In genomic region chr11:49105752-49106151, GRCm38 (mm10) we compare ENCODE assay signal across 30 mouse cellular contexts. TPM values are rescaled to one million over a fixed set of nuclear protein-coding genes. Genes with fewer than 3 reads are reported as not detected.
"Had no signal": no experiment of that assay in that cellular context is flagged by ENCODE, and none has a peak within 500 bp of the region (broad histone marks: within the 10 kb centered on the region; RNA-seq: fewer than 3 reads in every experiment).

No protein-coding gene starts in this region.

- H3K27me3 ChIP-seq: limb, embryonic 13.5 days; liver, embryonic 13.5 days; lung, embryonic 15.5 days had no signal

- H3K9ac ChIP-seq: kidney, embryonic 15.5 days; limb, embryonic 13.5 days; liver, embryonic 13.5 days; lung, embryonic 15.5 days had no signal

- DNase-seq: kidney, postnatal 25 days; layer of hippocampus, adult 9-11 months; liver, embryonic 13.5 days; lung, postnatal 14 days; lung, postnatal 4 days; midbrain, embryonic 14.5 days; thymus, adult 2 months; thymus, postnatal 14 days; thymus, postnatal 4 days had no signal

- H3K27ac ChIP-seq: kidney, embryonic 15.5 days; layer of hippocampus, adult 2 months; limb, embryonic 10.5 days; limb, embryonic 13.5 days; liver, embryonic 13.5 days; lung, embryonic 15.5 days had no signal

- H3K4me2 ChIP-seq: kidney, embryonic 15.5 days; limb, embryonic 13.5 days; liver, embryonic 13.5 days; lung, embryonic 15.5 days; midbrain, embryonic 11.5 days had no signal

- H3K4me1 ChIP-seq: limb, embryonic 13.5 days had no signal

- H3K9me3 ChIP-seq: kidney, embryonic 15.5 days; limb, embryonic 10.5 days; limb, embryonic 13.5 days; liver, embryonic 13.5 days; lung, embryonic 15.5 days had no signal

- H3K36me3 ChIP-seq: kidney, embryonic 15.5 days; limb, embryonic 10.5 days; limb, embryonic 13.5 days; liver, embryonic 13.5 days; lung, embryonic 15.5 days had no signal

- H3K4me3 ChIP-seq: kidney, embryonic 15.5 days; layer of hippocampus, adult 2 months; limb, embryonic 10.5 days; limb, embryonic 13.5 days; liver, embryonic 13.5 days; lung, embryonic 15.5 days had no signal

RNA-seq across cellular contexts. Expression of gene Olfr1396, which starts 8.9 kb away (rescaled TPM):
- total RNA-seq: layer of hippocampus, adult 2 months; layer of hippocampus, postnatal 25 days; left cerebral cortex, adult 18-20 months; left cerebral cortex, postnatal 25 days; megakaryocyte progenitor cell, adult 5-6 weeks; megakaryocyte-erythroid progenitor cell, adult 5-6 weeks; midbrain, postnatal 0 days had no signal
- polyA plus RNA-seq: kidney, embryonic 15.5 days; large intestine, adult 2 months; limb, embryonic 10.5 days; liver, embryonic 13.5 days; liver, embryonic 16.5 days; lung, embryonic 15.5 days; midbrain, embryonic 11.5 days; midbrain, embryonic 14.5 days; midbrain, postnatal 0 days; neural tube, embryonic 11.5 days; neural tube, embryonic 14.5 days; small intestine, adult 2 months; stomach, embryonic 16.5 days; testis, adult 2 months had no signal

RNA-seq across cellular contexts. Expression of gene Ifi47, which starts 29.4 kb away (rescaled TPM):
- polyA plus RNA-seq: neural tube, embryonic 14.5 days had no signal

RNA-seq across cellular contexts. Expression of gene Olfr1395, which starts 36.3 kb away (rescaled TPM):
- total RNA-seq: layer of hippocampus, adult 2 months; layer of hippocampus, postnatal 25 days; left cerebral cortex, adult 18-20 months; left cerebral cortex, postnatal 25 days; liver, adult 2 months; megakaryocyte progenitor cell, adult 5-6 weeks; megakaryocyte-erythroid progenitor cell, adult 5-6 weeks; midbrain, postnatal 0 days had no signal
- polyA plus RNA-seq: kidney, embryonic 15.5 days; large intestine, adult 2 months; limb, embryonic 10.5 days; limb, embryonic 13.5 days; liver, adult 2 months; liver, embryonic 13.5 days; liver, embryonic 16.5 days; lung, embryonic 15.5 days; midbrain, embryonic 11.5 days; midbrain, embryonic 14.5 days; midbrain, postnatal 0 days; neural tube, embryonic 11.5 days; neural tube, embryonic 14.5 days; small intestine, adult 2 months; spleen, adult 2 months; stomach, embryonic 16.5 days; testis, adult 2 months; thymus, adult 2 months had no signal

RNA-seq across cellular contexts. Expression of gene Tgtp2, which starts 41.7 kb away (rescaled TPM):
- total RNA-seq: midbrain, postnatal 0 days had no signal
- polyA plus RNA-seq: kidney, embryonic 15.5 days; limb, embryonic 10.5 days; limb, embryonic 13.5 days; midbrain, embryonic 11.5 days; neural tube, embryonic 11.5 days; neural tube, embryonic 14.5 days had no signal

RNA-seq across cellular contexts. Expression of gene Olfr1394, which starts 48.4 kb away (rescaled TPM):
- total RNA-seq: layer of hippocampus, adult 2 months; layer of hippocampus, postnatal 25 days; left cerebral cortex, adult 18-20 months; left cerebral cortex, postnatal 25 days; liver, adult 2 months; megakaryocyte progenitor cell, adult 5-6 weeks; megakaryocyte-erythroid progenitor cell, adult 5-6 weeks; midbrain, postnatal 0 days had no signal
- polyA plus RNA-seq: kidney, embryonic 15.5 days; large intestine, adult 2 months; limb, embryonic 10.5 days; limb, embryonic 13.5 days; liver, adult 2 months; liver, embryonic 13.5 days; liver, embryonic 16.5 days; lung, embryonic 15.5 days; midbrain, embryonic 11.5 days; midbrain, embryonic 14.5 days; midbrain, postnatal 0 days; neural tube, embryonic 11.5 days; neural tube, embryonic 14.5 days; small intestine, adult 2 months; spleen, adult 2 months; stomach, embryonic 16.5 days; testis, adult 2 months; thymus, adult 2 months had no signal
